17 mouse cellular contexts compared by ENCODE assay signal in genomic region chr9:47091796-47092195, GRCm38 (mm10).
DNase-seq lines count a peak whose midpoint lies in the region; ATAC-seq lines count a peak whose summit lies in the region.
"Had no signal": no experiment of that assay in that cellular context is flagged by ENCODE, and none has a peak within 500 bp of the region (broad histone marks: within the 10 kb centered on the region; RNA-seq: fewer than 3 reads in every experiment).

No protein-coding gene starts in this region.

- H3K4me1 ChIP-seq in lung, embryonic 15.5 days, result peaks cover 6% of the 10 kb centered on the region; the same call in 1 of the 2 replicates
- H3K4me1 ChIP-seq: embryonic facial prominence, embryonic 10.5 days; forebrain, embryonic 13.5 days; heart, embryonic 12.5 days; hindbrain, embryonic 15.5 days had no signal

- H3K4me3 ChIP-seq in lung, embryonic 15.5 days, result no peak overlapping the region
- H3K4me3 ChIP-seq: embryonic facial prominence, embryonic 10.5 days; forebrain, embryonic 13.5 days; heart, embryonic 12.5 days; hindbrain, embryonic 15.5 days had no signal

- H3K27me3 ChIP-seq in lung, embryonic 15.5 days, result peaks cover 3% of the 10 kb centered on the region; the same call in 1 of the 2 replicates
- H3K27me3 ChIP-seq: forebrain, embryonic 13.5 days; heart, embryonic 12.5 days; hindbrain, embryonic 15.5 days had no signal

- H3K4me2 ChIP-seq in lung, embryonic 15.5 days, result no peak overlapping the region
- H3K4me2 ChIP-seq: forebrain, embryonic 13.5 days; heart, embryonic 12.5 days; hindbrain, embryonic 15.5 days had no signal

- H3K36me3 ChIP-seq in lung, embryonic 15.5 days, result no peaks in the 10 kb centered on the region
- H3K36me3 ChIP-seq: embryonic facial prominence, embryonic 10.5 days; heart, embryonic 12.5 days; hindbrain, embryonic 15.5 days had no signal

- WGBS in lung, embryonic 15.5 days, result 55% methylated on average over 10 of the region's 10 CpGs

- no peak overlapping the region for H3K9ac ChIP-seq in lung, embryonic 15.5 days
- H3K9ac ChIP-seq: forebrain, embryonic 13.5 days; forebrain, postnatal 0 days; heart, embryonic 12.5 days; hindbrain, embryonic 15.5 days had no signal

- H3K9me3 ChIP-seq in lung, embryonic 15.5 days, result no peaks in the 10 kb centered on the region
- H3K9me3 ChIP-seq: embryonic facial prominence, embryonic 10.5 days; forebrain, embryonic 13.5 days; heart, embryonic 12.5 days; hindbrain, embryonic 15.5 days had no signal

- peak; percentile 55; the same call in 1 of the 2 replicates for ATAC-seq in lung, embryonic 15.5 days (ENCODE audit: borderline replicate concordance, extremely low read depth, low FRiP score, low TSS enrichment)
- ATAC-seq: forebrain, embryonic 13.5 days; forebrain, postnatal 0 days; intestine, embryonic 16.5 days had no signal

- DNase-seq in adrenal gland, postnatal 10 days, result peak; percentile 18
- DNase-seq in adrenal gland, adult 18-20 months (ENCODE audit: low spot score in 2 of 2), result no peak
- peak; percentile 35 for DNase-seq in adrenal gland, postnatal 14 days
- DNase-seq in lung, postnatal 14 days, result peak; percentile 29
- DNase-seq in gastrocnemius, postnatal 25 days, result no peak
- no peak for DNase-seq in right cerebral cortex, postnatal 14 days
- DNase-seq in kidney, adult 18-20 months, result no peak
- DNase-seq: cerebellum, adult 8-10 months; cerebellum, postnatal 25 days; forebrain, postnatal 0 days; gastrocnemius, postnatal 14 days had no signal

- no peak overlapping the region for H3K27ac ChIP-seq in lung, embryonic 15.5 days
- H3K27ac ChIP-seq: embryonic facial prominence, embryonic 10.5 days; forebrain, embryonic 13.5 days; hindbrain, embryonic 15.5 days had no signal

Comparison
In these comparisons a context has a peak if more than half of its experiments do, and no peak if none do; other contexts are left out.
1. DNase-seq: peak in adrenal gland, postnatal 10 days (single experiment), adrenal gland, postnatal 14 days (single experiment) and lung, postnatal 14 days (single experiment); none in adrenal gland, adult 18-20 months (0 of 2), gastrocnemius, postnatal 25 days (single experiment), right cerebral cortex, postnatal 14 days (single experiment) and kidney, adult 18-20 months (single experiment).